Mouse (Mus musculus): ENCODE measurements around the gene Ttll4. TPM values are rescaled to one million over a fixed set of nuclear protein-coding genes. Genes with fewer than 3 reads are reported as not detected.

Ttll4 gene
- polyA plus RNA-seq, 1 experiment, result 129 TPM

DNA sequence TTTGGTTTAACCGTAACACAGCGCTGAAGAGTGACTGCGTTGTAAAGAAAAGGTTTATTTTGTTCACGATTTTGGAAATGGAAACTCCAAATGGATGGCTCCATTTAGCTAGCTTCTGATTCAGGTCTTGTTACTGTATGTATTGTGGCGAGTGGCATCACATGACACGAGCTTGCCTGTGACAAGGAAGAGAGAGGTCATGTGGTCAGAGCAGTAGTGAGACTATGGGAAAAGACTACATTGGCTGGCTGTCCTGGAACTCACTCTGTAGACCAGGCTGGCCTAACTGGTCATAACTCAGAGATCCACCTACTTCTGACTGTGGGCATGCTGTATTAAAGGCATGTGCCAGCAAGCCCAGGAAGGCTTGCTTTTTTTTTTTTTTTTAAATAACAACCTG is 54.3 kb downstream of the Ttll4 start:
- Histone ChIP-seq H3K27ac (ENCODE audit: insufficient read depth, low read length) (no peak overlapping the region), H3K27me3 (ENCODE audit: control insufficient read depth, insufficient read depth, low read length, poor library complexity, severe bottlenecking) (no peaks in the 10 kb centered on the region), H3K36me3 (ENCODE audit: control insufficient read depth, insufficient read depth, low read length, poor library complexity, severe bottlenecking) (no peaks in the 10 kb centered on the region), H3K9me3 (replicated peaks; ENCODE audit: control insufficient read depth, insufficient read depth, low read length, poor library complexity, severe bottlenecking) (no peaks in the 10 kb centered on the region), H3K9ac (ENCODE audit: low read depth, poor library complexity, severe bottlenecking) (no peak overlapping the region), H3K4me3 (ENCODE audit: low read depth, low read length) (no peak overlapping the region), H3K4me1 (ENCODE audit: control insufficient read depth, insufficient read depth, low read length) (no peaks in the 10 kb centered on the region)
- TF ChIP-seq EP300 (IDR thresholded peaks at IDR 0.05; ENCODE audit: insufficient read depth, low read depth, low read length) (no peak), POLR2A (IDR thresholded peaks at IDR 0.05; ENCODE audit: insufficient read depth, low read length) (no peak), CTCF (IDR thresholded peaks at IDR 0.05; ENCODE audit: low read depth, low read length) (no peak)

DNA sequence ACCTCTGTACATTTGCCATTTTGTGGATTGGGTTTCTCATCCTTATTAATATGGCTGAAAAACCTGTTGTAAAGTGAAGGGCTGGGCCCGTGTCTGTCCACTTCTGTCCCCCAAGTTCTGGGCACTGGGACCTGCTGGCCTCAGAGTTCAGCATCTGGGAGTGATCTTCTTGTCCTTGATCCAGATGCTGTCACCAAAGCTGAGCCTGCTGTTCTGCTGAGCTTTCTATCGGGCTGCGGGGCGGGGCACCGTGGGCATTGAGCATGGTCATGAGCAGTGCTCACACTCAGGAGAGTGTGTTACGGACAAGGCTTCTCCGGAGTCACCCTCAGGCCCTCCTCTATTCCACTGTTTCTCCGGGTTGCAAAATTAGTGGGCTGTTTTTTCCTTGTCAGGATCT is 56.6 kb downstream of the Ttll4 start:
- H3K36me3 ChIP-seq (ENCODE audit: control insufficient read depth, insufficient read depth, low read length, poor library complexity, severe bottlenecking), result no peaks in the 10 kb centered on the region
- no peaks in the 10 kb centered on the region for H3K4me1 ChIP-seq (ENCODE audit: control insufficient read depth, insufficient read depth, low read length)
- H3K4me3 ChIP-seq (ENCODE audit: low read depth, low read length), result no peak overlapping the region
- no peaks in the 10 kb centered on the region for H3K27me3 ChIP-seq (ENCODE audit: control insufficient read depth, insufficient read depth, low read length, poor library complexity, severe bottlenecking)
- no peaks in the 10 kb centered on the region for H3K9me3 ChIP-seq (replicated peaks; ENCODE audit: control insufficient read depth, insufficient read depth, low read length, poor library complexity, severe bottlenecking)
- H3K27ac ChIP-seq (ENCODE audit: insufficient read depth, low read length), result no peak overlapping the region
- H3K9ac ChIP-seq (ENCODE audit: low read depth, poor library complexity, severe bottlenecking), result no peak overlapping the region
- TF ChIP-seq CTCF (IDR thresholded peaks at IDR 0.05; ENCODE audit: low read depth, low read length), result no peak
- no peak for TF ChIP-seq POLR2A (IDR thresholded peaks at IDR 0.05; ENCODE audit: insufficient read depth, low read length)
- no peak for TF ChIP-seq EP300 (IDR thresholded peaks at IDR 0.05; ENCODE audit: insufficient read depth, low read depth, low read length)

DNA sequence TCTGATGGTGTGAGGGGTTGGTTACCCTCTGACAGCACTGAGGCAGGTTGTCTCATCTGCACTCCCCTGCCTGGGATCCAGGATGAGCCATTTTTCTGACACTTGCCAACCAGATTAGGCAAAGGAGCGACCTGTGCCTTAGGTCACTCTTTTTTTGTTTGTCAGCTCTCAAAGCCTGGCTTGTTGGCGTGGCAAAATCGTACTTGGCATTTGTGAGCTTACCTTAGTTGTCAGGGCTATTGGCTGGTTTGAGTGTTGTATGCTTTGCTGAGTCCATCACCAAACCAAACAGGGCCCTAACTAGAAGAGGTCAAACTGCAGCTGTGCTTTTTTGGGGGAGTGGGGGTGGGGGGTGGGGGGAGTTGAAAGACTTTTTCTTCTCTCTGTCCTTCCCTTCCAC is 57.7 kb downstream of the Ttll4 start:
- TF ChIP-seq EP300 (IDR thresholded peaks at IDR 0.05; ENCODE audit: insufficient read depth, low read depth, low read length) (no peak), CTCF (IDR thresholded peaks at IDR 0.05; ENCODE audit: low read depth, low read length) (no peak), POLR2A (IDR thresholded peaks at IDR 0.05; ENCODE audit: insufficient read depth, low read length) (no peak)
- Histone ChIP-seq H3K9me3 (replicated peaks; ENCODE audit: control insufficient read depth, insufficient read depth, low read length, poor library complexity, severe bottlenecking) (no peaks in the 10 kb centered on the region), H3K27ac (ENCODE audit: insufficient read depth, low read length) (no peak overlapping the region), H3K36me3 (ENCODE audit: control insufficient read depth, insufficient read depth, low read length, poor library complexity, severe bottlenecking) (no peaks in the 10 kb centered on the region), H3K9ac (ENCODE audit: low read depth, poor library complexity, severe bottlenecking) (no peak overlapping the region), H3K27me3 (ENCODE audit: control insufficient read depth, insufficient read depth, low read length, poor library complexity, severe bottlenecking) (no peaks in the 10 kb centered on the region), H3K4me1 (ENCODE audit: control insufficient read depth, insufficient read depth, low read length) (no peaks in the 10 kb centered on the region), H3K4me3 (ENCODE audit: low read depth, low read length) (no peak overlapping the region)

DNA sequence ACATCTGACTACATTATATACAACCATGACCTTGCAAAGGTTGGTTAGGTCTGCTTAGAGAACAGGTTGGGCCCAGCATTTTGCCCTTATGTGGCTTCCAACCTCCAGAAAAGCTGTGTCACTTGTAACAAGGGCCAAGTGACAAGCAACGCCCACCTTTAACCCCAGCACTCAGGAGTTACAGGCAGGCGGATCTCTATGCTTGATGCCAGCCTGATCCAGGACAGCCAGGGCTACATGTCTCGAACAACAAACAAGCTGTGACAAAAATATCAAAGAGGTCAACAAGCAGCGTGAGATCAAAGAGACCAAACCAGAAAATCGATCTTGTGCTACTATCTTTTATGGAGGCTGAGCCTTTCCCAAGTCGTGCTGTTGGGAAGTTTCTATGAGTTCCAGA is 60.1 kb downstream of the Ttll4 start:
- no peaks in the 10 kb centered on the region for H3K9me3 ChIP-seq (replicated peaks; ENCODE audit: control insufficient read depth, insufficient read depth, low read length, poor library complexity, severe bottlenecking)
- H3K9ac ChIP-seq (ENCODE audit: low read depth, poor library complexity, severe bottlenecking), result no peak overlapping the region
- no peaks in the 10 kb centered on the region for H3K4me1 ChIP-seq (ENCODE audit: control insufficient read depth, insufficient read depth, low read length)
- no peak overlapping the region for H3K27ac ChIP-seq (ENCODE audit: insufficient read depth, low read length)
- no peaks in the 10 kb centered on the region for H3K27me3 ChIP-seq (ENCODE audit: control insufficient read depth, insufficient read depth, low read length, poor library complexity, severe bottlenecking)
- H3K36me3 ChIP-seq (ENCODE audit: control insufficient read depth, insufficient read depth, low read length, poor library complexity, severe bottlenecking), result no peaks in the 10 kb centered on the region
- no peak overlapping the region for H3K4me3 ChIP-seq (ENCODE audit: low read depth, low read length)
- no peak for TF ChIP-seq CTCF (IDR thresholded peaks at IDR 0.05; ENCODE audit: low read depth, low read length)
- TF ChIP-seq EP300 (IDR thresholded peaks at IDR 0.05; ENCODE audit: insufficient read depth, low read depth, low read length), result no peak
- no peak for TF ChIP-seq POLR2A (IDR thresholded peaks at IDR 0.05; ENCODE audit: insufficient read depth, low read length)

DNA sequence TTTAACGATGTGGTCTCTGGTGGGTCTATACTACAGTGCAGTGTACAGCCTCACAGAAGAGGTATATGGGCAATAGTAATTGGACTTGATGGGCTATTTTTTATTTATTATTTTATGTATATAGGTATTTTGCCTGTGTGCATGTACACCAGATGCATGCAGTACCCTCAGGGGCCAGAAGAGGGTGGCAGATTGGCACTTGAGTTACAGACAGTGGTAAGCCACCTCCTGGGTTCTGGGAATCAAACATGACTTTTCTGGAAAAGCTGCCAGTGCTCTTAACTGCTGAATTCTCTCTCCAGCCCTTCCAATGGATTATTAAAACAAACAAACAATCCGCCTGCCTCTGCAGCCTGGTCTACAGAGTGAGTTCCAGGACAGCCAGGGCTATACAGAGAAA is 62.2 kb downstream of the Ttll4 start:
- Histone ChIP-seq H3K36me3 (ENCODE audit: control insufficient read depth, insufficient read depth, low read length, poor library complexity, severe bottlenecking) (no peaks in the 10 kb centered on the region), H3K9ac (ENCODE audit: low read depth, poor library complexity, severe bottlenecking) (no peak overlapping the region), H3K4me1 (ENCODE audit: control insufficient read depth, insufficient read depth, low read length) (no peaks in the 10 kb centered on the region), H3K9me3 (replicated peaks; ENCODE audit: control insufficient read depth, insufficient read depth, low read length, poor library complexity, severe bottlenecking) (no peaks in the 10 kb centered on the region), H3K27me3 (ENCODE audit: control insufficient read depth, insufficient read depth, low read length, poor library complexity, severe bottlenecking) (no peaks in the 10 kb centered on the region), H3K27ac (ENCODE audit: insufficient read depth, low read length) (no peak overlapping the region), H3K4me3 (ENCODE audit: low read depth, low read length) (no peak overlapping the region)
- TF ChIP-seq EP300 (IDR thresholded peaks at IDR 0.05; ENCODE audit: insufficient read depth, low read depth, low read length), result no peak
- TF ChIP-seq CTCF (IDR thresholded peaks at IDR 0.05; ENCODE audit: low read depth, low read length), result peak; percentile 42
- no peak for TF ChIP-seq POLR2A (IDR thresholded peaks at IDR 0.05; ENCODE audit: insufficient read depth, low read length)

DNA sequence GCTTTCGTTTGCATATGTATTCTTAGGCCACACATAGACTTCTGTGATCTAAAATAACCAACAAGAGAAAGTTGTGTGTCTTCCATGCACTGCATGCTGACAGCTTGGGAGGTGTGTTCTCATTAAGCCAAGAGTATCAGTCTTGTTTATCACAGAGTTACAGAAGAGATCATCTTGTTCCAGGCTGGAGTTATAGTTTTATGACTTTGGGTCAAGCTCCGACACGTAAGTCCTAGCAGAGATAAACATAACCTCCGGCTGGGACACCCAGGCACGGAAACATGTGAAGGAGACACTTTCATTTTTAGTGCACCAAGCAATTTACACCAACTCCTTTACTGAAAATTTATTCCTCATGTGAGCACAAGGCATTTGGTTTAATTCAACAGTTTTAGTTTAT is 64.6 kb downstream of the Ttll4 start:
- no peaks in the 10 kb centered on the region for H3K4me1 ChIP-seq (ENCODE audit: control insufficient read depth, insufficient read depth, low read length)
- H3K4me3 ChIP-seq (ENCODE audit: low read depth, low read length), result no peak overlapping the region
- H3K27me3 ChIP-seq (ENCODE audit: control insufficient read depth, insufficient read depth, low read length, poor library complexity, severe bottlenecking), result no peaks in the 10 kb centered on the region
- TF ChIP-seq CTCF (IDR thresholded peaks at IDR 0.05; ENCODE audit: low read depth, low read length) (no peak), EP300 (IDR thresholded peaks at IDR 0.05; ENCODE audit: insufficient read depth, low read depth, low read length) (no peak), POLR2A (IDR thresholded peaks at IDR 0.05; ENCODE audit: insufficient read depth, low read length) (no peak)
- no peaks in the 10 kb centered on the region for H3K36me3 ChIP-seq (ENCODE audit: control insufficient read depth, insufficient read depth, low read length, poor library complexity, severe bottlenecking)
- H3K9me3 ChIP-seq (replicated peaks; ENCODE audit: control insufficient read depth, insufficient read depth, low read length, poor library complexity, severe bottlenecking), result no peaks in the 10 kb centered on the region
- H3K27ac ChIP-seq (ENCODE audit: insufficient read depth, low read length), result no peak overlapping the region
- H3K9ac ChIP-seq (ENCODE audit: low read depth, poor library complexity, severe bottlenecking), result no peak overlapping the region

Measured in ES-Bruce4 (cell line).